Mouse (Mus musculus): ENCODE measurements around the gene Fbp1. TPM values are rescaled to one million over a fixed set of nuclear protein-coding genes. Genes with fewer than 3 reads are reported as not detected.
"Not testable (repeated sequence)": the region's sequence is repeated elsewhere in the genome, so short reads cannot be mapped to it uniquely, and the experiment has no call there.

The Fbp1 gene
- polyA plus RNA-seq, 1 experiment, result 3.4 TPM

DNA sequence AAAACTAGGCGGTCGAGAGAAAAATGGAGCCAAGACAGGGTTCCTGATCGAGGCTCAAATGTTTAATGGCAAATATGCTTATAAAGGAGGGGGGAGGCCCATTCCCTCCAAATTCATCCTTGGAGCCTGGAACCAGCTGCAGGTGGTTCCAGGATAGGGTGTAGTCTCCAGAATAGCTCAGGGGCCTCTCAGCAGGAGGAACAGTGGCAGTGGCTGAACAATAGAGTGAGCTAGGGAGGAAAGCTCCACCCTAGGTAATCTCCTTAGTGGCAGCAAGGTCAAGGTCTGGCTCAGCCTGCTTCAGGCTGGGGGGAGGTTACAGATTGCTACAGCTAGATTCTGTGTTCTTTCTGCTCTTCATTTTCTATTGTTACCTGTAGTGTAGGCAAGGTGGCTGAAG lies 72.4 kb downstream of the Fbp1 start:
- not testable (repeated sequence) for H3K4me3 ChIP-seq (ENCODE audit: insufficient read depth, low read depth, low read length); H3K4me1 ChIP-seq (ENCODE audit: control insufficient read depth, insufficient read depth, insufficient read length, low read length); H3K27ac ChIP-seq (replicated peaks; ENCODE audit: low read depth, low read length)

Other genes with a start within 250 kb of the Fbp1 start
- 3.0 and 3.7 TPM in 2 replicates for gene Platr25, start 127.6 kb downstream of the Fbp1 start, polyA plus RNA-seq (2012; ENCODE audit: insufficient read depth, insufficient read length, missing spikeins)
- not detected in 2 replicates for gene Gm5141, start 102.5 kb downstream of the Fbp1 start, polyA plus RNA-seq (2012; ENCODE audit: insufficient read depth, insufficient read length, missing spikeins)
- 31.1 and 43.6 TPM in 2 replicates for gene Fbp2, start 29.9 kb downstream of the Fbp1 start, polyA plus RNA-seq (2012; ENCODE audit: insufficient read depth, insufficient read length, missing spikeins)
- gene 2010111I01Rik, start 76.6 kb upstream of the Fbp1 start, polyA plus RNA-seq (2012; ENCODE audit: insufficient read depth, insufficient read length, missing spikeins), result 10.7 and 24.7 TPM in 2 replicates

Measured in brown adipose tissue, adult 24 weeks (tissue).